Mouse (Mus musculus): ENCODE results near the gene Olfr1513.
"Not testable (repeated sequence)": the region's sequence is repeated elsewhere in the genome, so short reads cannot be mapped to it uniquely, and the experiment has no call there.

Olfr1513 gene

DNA sequence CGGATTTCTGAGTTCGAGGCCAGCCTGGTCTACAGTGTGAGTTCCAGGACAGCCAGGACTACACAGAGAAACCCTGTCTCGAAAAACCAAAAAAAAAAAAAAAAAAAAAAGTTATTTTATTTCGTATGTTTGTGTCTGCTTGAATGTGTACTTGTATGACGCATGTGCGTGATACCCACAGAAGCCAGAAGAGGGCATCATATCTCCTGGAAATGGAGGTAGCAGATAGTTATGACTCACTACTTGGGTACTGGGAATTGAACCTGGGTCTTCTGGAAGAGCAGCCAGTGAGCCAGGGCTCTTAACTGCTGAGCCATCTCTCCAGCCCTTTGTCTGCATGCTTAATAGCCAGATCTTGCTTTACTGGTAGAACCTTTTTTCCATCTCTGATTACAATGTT is 45.9 kb downstream of the Olfr1513 start:
- DNase-seq (ENCODE audit: low spot score), result peak; percentile 28

DNA sequence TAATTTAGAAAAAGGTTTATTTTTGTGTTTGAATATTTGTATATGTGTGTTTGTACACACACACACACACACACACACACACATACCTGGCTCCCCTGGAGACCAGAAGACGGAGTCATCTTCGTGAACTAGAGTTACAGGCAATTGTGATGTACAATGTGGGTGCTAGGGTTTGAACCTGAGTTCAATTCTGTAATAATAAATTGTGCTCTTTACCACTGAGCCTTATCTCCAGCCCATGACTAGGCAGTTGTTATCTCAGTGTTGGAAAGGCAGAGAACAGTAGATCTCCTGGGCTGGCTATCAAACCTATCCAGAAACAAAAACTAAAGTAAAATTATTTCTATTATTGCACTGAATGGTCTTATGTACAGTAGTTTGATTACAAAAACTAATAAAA is 50.1 kb downstream of the Olfr1513 start:
- no peak for DNase-seq (ENCODE audit: low spot score)

DNA sequence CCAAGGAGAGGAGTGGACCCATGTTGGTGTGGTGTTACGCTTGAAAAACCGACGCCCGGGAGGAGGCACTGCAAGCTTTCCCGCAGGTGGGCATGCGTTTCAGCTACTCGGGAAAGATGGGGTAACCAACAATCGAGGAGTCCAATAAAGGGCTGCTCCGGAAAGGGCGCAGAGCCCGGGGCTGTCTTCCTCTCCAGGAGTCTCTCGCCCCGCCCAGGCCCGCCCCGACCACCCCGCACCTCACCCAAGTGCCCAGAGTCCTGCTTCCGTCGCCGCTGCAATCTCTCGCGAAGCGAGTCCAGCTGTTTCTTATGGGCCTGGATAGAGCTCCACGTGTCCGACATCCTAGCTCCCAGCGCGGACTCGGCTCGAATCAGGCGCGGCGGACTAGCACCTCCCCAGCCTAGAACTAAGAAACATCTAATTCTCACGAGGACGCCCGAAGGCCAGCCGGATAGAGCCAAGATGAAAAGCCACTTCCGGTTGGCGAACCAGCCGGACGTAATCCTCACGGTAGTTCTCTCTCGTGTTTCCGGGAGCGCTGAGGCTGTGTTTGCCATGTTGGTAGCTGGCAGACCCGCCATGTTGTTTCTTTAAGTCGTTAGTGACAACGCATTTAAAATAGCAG is 51.5 kb downstream of the Olfr1513 start, which contains the start of gene Mettl3:
Gene Mettl3 (minus strand): TSS at position 485 of the 628 bp plus-strand sequence.
- DNase-seq (ENCODE audit: low spot score), result peak; percentile 98

DNA sequence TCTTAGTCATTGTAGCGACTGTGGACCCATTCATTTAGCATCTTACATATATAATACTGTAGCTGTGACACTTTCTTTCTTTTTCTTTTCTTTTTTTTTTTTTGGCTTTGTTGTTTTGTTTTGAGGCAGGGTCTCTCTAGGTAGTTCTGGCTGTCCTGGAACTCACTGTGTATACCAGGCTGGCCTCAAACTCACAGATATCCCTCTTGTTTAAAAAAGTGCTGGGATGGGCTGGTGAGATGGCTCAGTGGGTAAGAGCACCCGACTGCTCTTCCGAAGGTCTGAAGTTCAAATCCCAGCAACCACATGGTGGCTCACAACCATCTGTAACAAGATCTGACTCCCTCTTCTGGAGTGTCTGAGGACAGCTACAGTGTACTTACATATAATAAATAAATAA is 52.7 kb downstream of the Olfr1513 start:
- not testable (repeated sequence) for DNase-seq (ENCODE audit: low spot score)
